Mouse (Mus musculus) testis, adult 2 months (tissue): Measurements from ENCODE around the gene Gm10638.

Source experiments
- CTCF ChIP-seq: fragments of 200-500 bp; IDR thresholded peaks from 2 replicates; pipeline ENCODE4 v1.5.1; 2012; ENCODE audit warnings: low read depth, mild to moderate bottlenecking, inconsistent platforms, low read length, moderate library complexity; ENCODE audit not compliant: control insufficient read depth, insufficient read depth, insufficient replicate concordance
- POLR2A ChIP-seq: fragments of 200-500 bp; IDR thresholded peaks from 2 replicates; pipeline ENCODE4 v1.6.1; 2012; ENCODE audit warnings: low read depth, mild to moderate bottlenecking, inconsistent platforms, low read length, moderate library complexity; ENCODE audit not compliant: control insufficient read depth

- no peak for TF ChIP-seq CTCF
- TF ChIP-seq POLR2A: no peak
Observed at GRCm38 (mm10) chr8:86786498-86786897, 41.0 kb downstream of the Gm10638 start.
